Mouse (Mus musculus) cerebellum, adult 2 months (tissue): Measurements from ENCODE around the gene Ppt2. TPM values are rescaled to one million over a fixed set of nuclear protein-coding genes. Genes with fewer than 3 reads are reported as not detected.

Experiments
- DNase-seq, 2 experiments: peaks; one replicate each; pipeline ENCODE4 v3.0.0; 2021
- H3K27ac ChIP-seq: fragments of 200-500 bp; 2 replicates; pipeline ENCODE4 v1.5.1; 2012; ENCODE audit warnings: low read length, control low read depth, inconsistent platforms; ENCODE audit not compliant: insufficient read depth
- H3K27me3 ChIP-seq: fragments of 200-500 bp; 2 replicates; pipeline ENCODE4 v1.6.1; 2012; ENCODE audit warnings: inconsistent platforms, mild to moderate bottlenecking, low read length, moderate library complexity; ENCODE audit not compliant: control insufficient read depth, insufficient read depth
- H3K4me1 ChIP-seq: fragments of 200-500 bp; 2 replicates; pipeline ENCODE4 v1.6.1; 2011; ENCODE audit warnings: low read length; ENCODE audit not compliant: control insufficient read depth, insufficient read depth
- H3K4me3 ChIP-seq: fragments of 200-500 bp; replicated peaks from 2 replicates; pipeline ENCODE3; 2011; ENCODE audit warnings: mild to moderate bottlenecking, low read depth, low read length, control low read depth; ENCODE audit not compliant: insufficient read depth
- CTCF ChIP-seq: fragments of 200-500 bp; IDR thresholded peaks from 2 replicates; pipeline ENCODE4 v1.5.1; 2011; ENCODE audit warnings: low read depth, mild to moderate bottlenecking, control low read depth, low read length, moderate library complexity, borderline replicate concordance; ENCODE audit not compliant: insufficient read depth
- POLR2A ChIP-seq: fragments of 200-500 bp; IDR thresholded peaks from 2 replicates; pipeline ENCODE4 v1.6.1; 2011; ENCODE audit warnings: low read length, control low read depth, borderline replicate concordance; ENCODE audit not compliant: insufficient read depth
- WGBS: fragments of 180-500 bp; shearing (Covaris S2); methylation state at CpG from one replicate; pipeline ENCODE4 v1.1.7; 2018; 5-methylcytosine and 5-hydroxymethylcytosine counted together
- polyA plus RNA-seq: library from polyadenylated mRNA; depleted of rRNA; stranded (reverse); fragments of >200 nt; gene quantifications from 2 replicates; pipeline ENCODE4 v1.2.3, GENCODE M21; 2012

Ppt2 gene
- polyA plus RNA-seq, 1 experiment: 57.3 TPM

- peak; percentile 61 to 65 for DNase-seq
- TF ChIP-seq CTCF (no peak), POLR2A (no peak)
- Histone ChIP-seq H3K27ac (peak overlapping the region; percentile 97), H3K4me1 (peaks cover 9% of the 10 kb centered on the region; the same call in 1 of the 2 replicates), H3K27me3 (no peaks in the 10 kb centered on the region), H3K4me3 (peak overlapping the region; percentile 79)
- 5% methylated on average over 12 of the region's 12 CpGs for WGBS
Observed at GRCm38 (mm10) chr17:34631647-34632046, 3.3 kb upstream of the Ppt2 start.

- Histone ChIP-seq H3K4me1 (peaks cover 8% of the 10 kb centered on the region; the same call in 1 of the 2 replicates), H3K27ac (peak overlapping the region; percentile 97), H3K27me3 (no peaks in the 10 kb centered on the region), H3K4me3 (peak overlapping the region; percentile 79)
- no peak for TF ChIP-seq POLR2A
- TF ChIP-seq CTCF: no peak
- DNase-seq: peak; percentile 67 to 71
- WGBS: 1% methylated on average over 42 of the region's 48 CpGs
Observed at GRCm38 (mm10) chr17:34630761-34631301, 2.5 kb upstream of the Ppt2 start.

GRCm38 (mm10) chr17:34629796-34630603 lies 1.7 kb upstream of the Ppt2 start:
- 6% methylated on average over 12 of the region's 12 CpGs for WGBS
- TF ChIP-seq POLR2A (peak; percentile 28; the same call in 1 of the 2 replicates), CTCF (no peak)
- Histone ChIP-seq H3K4me3 (peak overlapping the region; percentile 79), H3K27ac (peak overlapping the region; percentile 97), H3K4me1 (peaks cover 10% of the 10 kb centered on the region), H3K27me3 (no peaks in the 10 kb centered on the region)
- DNase-seq: peak; percentile 69 to 84

GRCm38 (mm10) chr17:34629221-34629751 lies 976 bp upstream of the Ppt2 start, which contains the start of gene Prrt1:
Prrt1 (plus strand) TSS chr17:34629533.
- 2% methylated on average over 16 of the region's 16 CpGs for WGBS
- TF ChIP-seq POLR2A (no peak), CTCF (no peak)
- H3K27me3 ChIP-seq: no peaks in the 10 kb centered on the region
- H3K27ac ChIP-seq: peak within 1 kb of the TSS; percentile 97
- peak; percentile 74 to 76 for DNase-seq
- peak within 1 kb of the TSS; percentile 79 for H3K4me3 ChIP-seq
- peaks cover 10% of the 10 kb centered on the region for H3K4me1 ChIP-seq

- no peak for TF ChIP-seq CTCF
- no peak for TF ChIP-seq POLR2A
- Histone ChIP-seq H3K27ac (peak overlapping the region; percentile 97), H3K27me3 (no peaks in the 10 kb centered on the region), H3K4me3 (peak overlapping the region; percentile 79), H3K4me1 (peaks cover 10% of the 10 kb centered on the region)
- DNase-seq: peak in 1 of 2 experiments; percentile 47
- 7% methylated on average over 5 of the region's 5 CpGs for WGBS
Observed at GRCm38 (mm10) chr17:34628644-34628967, 296 bp upstream of the Ppt2 start.

- no peaks in the 10 kb centered on the region for H3K27me3 ChIP-seq
- WGBS: 0% methylated on average over 45 of the region's 45 CpGs
- peak; percentile 87 to 91 for DNase-seq
- H3K4me3 ChIP-seq: peak overlapping the region; percentile 79
- TF ChIP-seq CTCF (no peak), POLR2A (peak; percentile 70)
- H3K4me1 ChIP-seq: peaks cover 10% of the 10 kb centered on the region
- H3K27ac ChIP-seq: peak overlapping the region; percentile 97
Observed at GRCm38 (mm10) chr17:34627093-34627942, 992 bp downstream of the Ppt2 start.

GRCm38 (mm10) chr17:34626773-34627092 lies 1.6 kb downstream of the Ppt2 start:
- TF ChIP-seq CTCF: peak; percentile 10; the same call in 1 of the 2 replicates
- no peak for TF ChIP-seq POLR2A
- peak overlapping the region; percentile 73 for H3K27ac ChIP-seq
- H3K4me1 ChIP-seq: peaks cover 10% of the 10 kb centered on the region
- WGBS: under 1% methylated on average over 18 of the region's 18 CpGs
- H3K4me3 ChIP-seq: peak overlapping the region; percentile 79
- H3K27me3 ChIP-seq: no peaks in the 10 kb centered on the region
- DNase-seq: no peak
